Mouse (Mus musculus) heart, embryonic 15.5 days (tissue): ENCODE data around the gene Nags. TPM values are rescaled to one million over a fixed set of nuclear protein-coding genes. Genes with fewer than 3 reads are reported as not detected.
A peak's percentile ranks its signal among the peaks of the same experiment; 100 is the strongest.

ENCODE experiments used
- ATAC-seq: fragments of 200-750 bp; cut with Nextera tagmentation; replicated peaks from 2 replicates; pipeline ENCODE4 v1.8.0; 2017; ENCODE audit warnings: low read depth, moderate TSS enrichment; ENCODE audit not compliant: insufficient number of reproducible peaks, insufficient read depth, low FRiP score
- H3K27ac ChIP-seq: fragments of 300-500 bp; sonication (generic); 2 replicates; pipeline ENCODE4 v1.5.1; 2015; ENCODE audit warnings: mild to moderate bottlenecking, inconsistent platforms
- H3K27me3 ChIP-seq: fragments of 300-500 bp; sonication (generic); 2 replicates; pipeline ENCODE4 v1.6.1; 2015; ENCODE audit warnings: inconsistent platforms
- H3K36me3 ChIP-seq: fragments of 300-500 bp; sonication (generic); 2 replicates; pipeline ENCODE4 v1.6.1; 2015; ENCODE audit warnings: mild to moderate bottlenecking, inconsistent platforms
- H3K4me1 ChIP-seq: fragments of 300-500 bp; sonication (generic); replicated peaks from 2 replicates; pipeline ENCODE4 v1.6.1; 2015; ENCODE audit warnings: inconsistent platforms
- H3K4me2 ChIP-seq: fragments of 300-500 bp; sonication (generic); 2 replicates; pipeline ENCODE4 v1.6.1; 2015; ENCODE audit warnings: inconsistent platforms, mild to moderate bottlenecking, moderate library complexity
- H3K4me3 ChIP-seq: fragments of 300-500 bp; sonication (generic); 2 replicates; pipeline ENCODE4 v1.5.1; 2015; ENCODE audit warnings: mild to moderate bottlenecking, inconsistent platforms
- H3K9ac ChIP-seq: fragments of 300-500 bp; sonication (generic); 2 replicates; pipeline ENCODE4 v1.6.1; 2015; ENCODE audit warnings: mild to moderate bottlenecking, inconsistent platforms
- H3K9me3 ChIP-seq: fragments of 300-500 bp; sonication (generic); replicated peaks from 2 replicates; pipeline ENCODE4 v1.6.1; 2016; ENCODE audit warnings: inconsistent platforms
- WGBS: fragments of 180-500 bp; shearing (Covaris S2); methylation state at CpG from one replicate; pipeline ENCODE4 v1.1.7; 2015; ENCODE audit warnings: mixed read lengths; 5-methylcytosine and 5-hydroxymethylcytosine counted together
- polyA plus RNA-seq: library from polyadenylated mRNA; unstranded; fragments of >200 nt; fragmentation: Nextera tagmentation; extraction: Ambion mirVana; gene quantifications from 2 replicates; pipeline ENCODE4 v1.2.1, GENCODE M21; 2015

Gene Nags
- 0.24 TPM in 1 of 2 replicates, not detected in the other for polyA plus RNA-seq

DNA sequence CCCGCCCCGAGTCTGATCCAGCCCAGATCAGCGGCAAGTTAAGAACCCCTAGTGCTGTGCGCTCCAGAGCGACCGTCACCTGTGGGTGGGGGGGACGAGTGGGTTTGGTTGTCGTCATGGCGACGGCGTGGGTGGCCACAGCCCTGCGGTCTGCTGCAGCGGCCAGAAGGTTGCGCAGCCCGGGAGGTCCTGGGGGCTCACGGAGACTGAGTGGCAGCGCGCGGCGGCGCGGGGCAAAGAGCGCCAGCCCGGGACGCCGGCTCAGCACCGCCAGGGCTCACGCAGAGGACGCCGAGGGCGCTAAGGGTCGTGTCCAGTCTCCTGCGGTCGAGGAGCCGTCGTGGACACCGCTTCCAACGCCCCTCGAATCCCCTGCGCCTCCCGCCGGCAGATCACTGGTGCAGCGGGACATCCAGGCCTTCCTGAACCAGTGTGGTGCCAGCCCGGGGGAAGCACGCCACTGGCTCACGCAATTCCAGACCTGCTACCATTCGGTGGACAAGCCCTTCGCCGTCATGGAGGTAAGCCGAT, at the start of gene Nags:
Nags (plus strand) TSS at position 43 of the 531 bp plus-strand sequence.
- peaks cover 28% of the 10 kb centered on the region for H3K4me1 ChIP-seq
- peak within 1 kb of the TSS; percentile 61 for H3K4me2 ChIP-seq
- H3K36me3 ChIP-seq: no peaks in the 10 kb centered on the region
- peak within 1 kb of the TSS; percentile 38 for H3K4me3 ChIP-seq
- 0 out of 2 replicates have a peak within 1 kb of the TSS, but pooled peaks have one; percentile 16 for H3K9ac ChIP-seq
- no peaks in the 10 kb centered on the region for H3K9me3 ChIP-seq
- H3K27ac ChIP-seq: no peak within 1 kb of the TSS
- ATAC-seq: no peak
- 1% methylated on average over 50 of the region's 50 CpGs for WGBS
- H3K27me3 ChIP-seq: peaks cover 70% of the 10 kb centered on the region

- Histone ChIP-seq H3K36me3 (no peaks in the 10 kb centered on the region), H3K4me2 (no peak overlapping the region)
These were observed 49.6 kb upstream of the Nags start for GRCm38 (mm10) chr11:102095676-102096075.

DNA sequence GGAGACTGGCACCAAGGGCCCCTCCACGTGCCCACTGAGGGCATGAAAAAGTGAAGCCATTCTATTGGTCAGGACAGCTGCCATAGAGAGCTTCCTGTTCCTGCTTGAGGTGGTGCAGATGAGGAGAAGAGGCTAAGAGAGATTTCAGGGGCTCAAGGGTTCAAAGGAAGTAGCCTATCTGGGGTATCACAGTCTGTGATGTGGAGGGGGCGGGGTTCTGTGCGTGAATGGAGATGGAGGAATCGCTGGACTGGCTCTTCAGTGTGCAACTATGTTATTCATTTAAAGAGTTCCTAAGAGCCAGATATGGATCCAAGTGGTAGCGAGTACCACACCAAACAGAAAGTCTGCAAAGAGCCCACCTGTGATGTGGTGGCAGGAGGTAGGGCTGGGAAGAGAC, 48.9 kb upstream of the Nags start:
- peak overlapping the region; percentile 31 for H3K4me3 ChIP-seq
- ATAC-seq: no peak
- H3K27ac ChIP-seq: no peak overlapping the region
- H3K27me3 ChIP-seq: peaks cover 34% of the 10 kb centered on the region
- H3K4me2 ChIP-seq: peak overlapping the region; percentile 64
- H3K4me1 ChIP-seq: peaks cover 16% of the 10 kb centered on the region
- H3K9ac ChIP-seq: 0 out of 2 replicates have a peak overlapping the region, but pooled peaks have one; percentile 13
- H3K9me3 ChIP-seq: no peaks in the 10 kb centered on the region
- no peaks in the 10 kb centered on the region for H3K36me3 ChIP-seq
- WGBS: 58% methylated on average over 5 of the region's 5 CpGs

More at GRCm38 (mm10) chr11:102095676-102096075, 49.6 kb upstream of the Nags start:
- no peaks in the 10 kb centered on the region for H3K9me3 ChIP-seq
- ATAC-seq: no peak
- H3K27me3 ChIP-seq: peaks cover 26% of the 10 kb centered on the region
- H3K4me1 ChIP-seq: peaks cover 16% of the 10 kb centered on the region
- WGBS: 71% methylated on average over 3 of the region's 3 CpGs
- no peak overlapping the region for H3K4me3 ChIP-seq
- no peak overlapping the region for H3K9ac ChIP-seq
- no peak overlapping the region for H3K27ac ChIP-seq

- Histone ChIP-seq H3K27me3 (peaks cover 39% of the 10 kb centered on the region), H3K4me2 (peak overlapping the region; percentile 64), H3K9me3 (no peaks in the 10 kb centered on the region), H3K4me1 (peaks cover 16% of the 10 kb centered on the region), H3K4me3 (peak overlapping the region; percentile 31), H3K27ac (no peak overlapping the region), H3K9ac (peak overlapping the region; percentile 31; the same call in 1 of the 2 replicates), H3K36me3 (no peaks in the 10 kb centered on the region)
- 3% methylated on average over 18 of the region's 18 CpGs for WGBS
- ATAC-seq: peak; percentile 90
These were observed 48.4 kb upstream of the Nags start for GRCm38 (mm10) chr11:102096887-102097391.

DNA sequence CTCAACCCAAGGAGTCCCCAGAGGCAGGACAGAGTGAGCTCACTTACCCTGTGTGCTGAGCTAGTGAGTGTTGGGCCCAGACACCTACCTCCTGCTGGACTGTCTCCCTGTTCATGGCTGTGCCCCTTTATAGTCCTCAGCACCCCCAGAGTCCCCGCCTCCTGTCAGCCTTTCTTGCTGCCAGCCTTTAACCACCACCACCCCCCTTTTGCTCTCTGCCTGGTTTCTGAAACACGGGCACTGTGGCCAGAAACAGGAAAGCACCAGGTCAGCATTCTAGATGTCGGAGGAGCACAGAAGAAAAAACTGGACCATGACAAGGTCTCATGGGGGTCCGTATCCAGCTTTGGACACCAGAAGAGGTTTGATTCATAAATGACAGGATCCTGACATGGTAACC, 44.1 kb upstream of the Nags start, which contains the start of gene Ppy:
Ppy (minus strand) TSS at position 101 of the 400 bp plus-strand sequence.
- no peak within 1 kb of the TSS for H3K27ac ChIP-seq
- no peak within 1 kb of the TSS for H3K4me2 ChIP-seq
- peaks cover 16% of the 10 kb centered on the region for H3K4me1 ChIP-seq
- peaks cover 80% of the 10 kb centered on the region for H3K27me3 ChIP-seq
- no peaks in the 10 kb centered on the region for H3K36me3 ChIP-seq
- WGBS: 76% methylated on average over 4 of the region's 4 CpGs
- no peak for ATAC-seq
- no peaks in the 10 kb centered on the region for H3K9me3 ChIP-seq
- no peak within 1 kb of the TSS for H3K4me3 ChIP-seq
- no peak within 1 kb of the TSS for H3K9ac ChIP-seq

DNA sequence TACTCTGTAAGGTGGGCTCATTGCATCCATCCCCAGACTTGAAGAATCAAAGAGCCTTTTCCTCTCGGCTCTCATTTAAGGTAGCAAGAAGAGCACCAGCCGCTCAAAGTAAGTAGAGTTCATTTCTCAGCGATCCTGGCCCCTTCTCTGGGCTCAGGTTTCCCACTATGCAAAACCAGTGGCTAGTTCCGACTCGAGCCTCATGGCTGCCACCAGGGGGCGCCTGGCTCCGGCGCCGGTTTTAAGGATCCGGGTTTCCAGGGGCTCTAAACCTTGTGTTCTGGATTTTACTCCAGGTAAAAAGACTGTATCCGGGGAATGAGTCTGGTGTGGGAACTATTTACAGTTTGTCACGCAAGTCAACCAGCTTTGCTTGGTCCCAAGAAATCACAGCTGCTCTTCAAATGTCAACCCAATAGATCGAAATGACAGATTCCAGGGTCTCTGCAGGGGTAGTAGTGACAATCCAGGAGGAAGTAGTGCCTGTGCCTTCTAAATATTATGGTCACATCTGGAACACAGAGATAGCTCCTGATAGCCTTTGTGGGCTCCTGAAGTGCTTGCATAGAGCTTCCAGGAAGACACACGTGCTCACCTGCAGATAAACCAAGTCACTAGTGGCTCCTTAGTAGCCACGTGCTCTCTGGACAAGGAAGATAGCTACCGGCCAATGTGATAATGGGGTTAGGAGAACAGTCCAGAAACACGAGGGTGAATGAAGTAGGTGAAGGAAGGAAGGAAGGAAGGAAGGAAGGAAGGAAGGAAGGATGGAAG, 42.6 kb upstream of the Nags start:
- H3K36me3 ChIP-seq: no peaks in the 10 kb centered on the region
- H3K4me2 ChIP-seq: 0 out of 2 replicates have a peak overlapping the region, but pooled peaks have one; percentile 12
- no peaks in the 10 kb centered on the region for H3K9me3 ChIP-seq
- peaks cover 8% of the 10 kb centered on the region; the same call in 1 of the 2 replicates for H3K4me1 ChIP-seq
- peaks cover 92% of the 10 kb centered on the region for H3K27me3 ChIP-seq
- H3K4me3 ChIP-seq: no peak overlapping the region
- no peak overlapping the region for H3K9ac ChIP-seq
- ATAC-seq: no peak
- no peak overlapping the region for H3K27ac ChIP-seq
- 13% methylated on average over 17 of the region's 17 CpGs for WGBS

DNA sequence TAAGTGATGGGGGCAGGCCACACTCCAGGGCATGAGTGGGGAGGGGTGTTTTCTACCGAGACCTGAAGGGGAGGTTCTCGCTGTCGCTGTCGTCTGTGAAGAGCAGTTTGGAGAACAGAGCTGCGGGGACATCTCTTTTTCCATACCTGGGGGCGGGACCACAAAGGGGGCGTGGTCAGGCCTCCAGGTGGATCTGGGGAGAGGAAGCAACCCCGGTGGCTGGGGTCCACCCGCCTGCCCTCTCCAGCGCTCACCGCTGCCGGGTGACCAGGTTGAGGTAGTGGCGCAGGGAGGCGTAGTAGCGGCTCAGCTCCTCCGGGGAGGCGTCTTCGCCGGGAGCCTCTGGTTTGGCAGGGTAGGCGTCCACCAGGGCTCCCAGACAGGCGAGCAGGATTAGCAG, 38.4 kb upstream of the Nags start:
- Histone ChIP-seq H3K9ac (no peak overlapping the region), H3K27me3 (peaks cover 82% of the 10 kb centered on the region), H3K9me3 (no peaks in the 10 kb centered on the region), H3K36me3 (no peaks in the 10 kb centered on the region), H3K4me1 (peaks cover 8% of the 10 kb centered on the region; the same call in 1 of the 2 replicates), H3K4me3 (0 out of 2 replicates have a peak overlapping the region, but pooled peaks have one; percentile 1), H3K27ac (no peak overlapping the region), H3K4me2 (peak overlapping the region; percentile 26; the same call in 1 of the 2 replicates)
- WGBS: 2% methylated on average over 21 of the region's 21 CpGs
- no peak for ATAC-seq

DNA sequence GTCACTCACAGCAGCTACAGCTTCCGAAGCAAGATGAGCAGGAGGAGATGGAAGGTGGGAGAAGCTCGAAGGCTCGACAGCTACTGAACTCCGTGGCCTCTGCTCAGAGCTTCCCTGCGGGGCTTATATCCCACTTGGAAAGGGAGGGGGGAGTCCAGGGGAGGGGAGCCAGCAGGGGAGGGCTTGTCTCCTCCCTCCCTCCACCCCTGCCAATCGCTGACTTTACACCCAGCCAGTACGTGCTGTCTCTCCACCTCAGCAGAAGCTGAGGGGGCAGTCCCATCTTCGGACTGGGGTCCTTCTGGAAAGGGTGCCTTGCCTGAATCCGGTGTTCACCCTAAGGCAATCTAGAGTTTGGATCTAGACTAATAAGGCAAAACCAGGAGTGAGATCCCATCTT, 37.6 kb upstream of the Nags start, which contains the start of gene Pyy:
Pyy (minus strand) TSS at position 101 of the 400 bp plus-strand sequence.
- ATAC-seq: no peak

DNA sequence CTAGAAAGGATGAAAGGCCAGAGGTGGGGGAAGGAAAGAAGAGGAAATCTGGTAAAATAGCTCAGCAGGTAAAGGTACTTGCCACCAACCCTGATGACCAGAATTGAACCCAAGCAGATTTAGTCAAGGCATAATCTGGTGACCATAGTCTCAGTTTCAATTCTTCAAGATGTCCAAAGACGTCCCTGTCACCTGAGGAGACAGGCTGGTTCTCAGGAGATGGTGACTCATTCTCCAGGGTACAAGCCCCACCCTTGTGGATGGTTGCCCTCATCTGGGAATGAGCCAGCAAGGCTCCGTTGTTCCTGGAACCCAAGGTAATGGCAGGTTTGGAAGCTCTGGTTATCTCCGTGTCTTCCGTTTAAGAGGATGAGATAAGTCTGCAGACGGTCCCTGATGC, 33.7 kb upstream of the Nags start:
- H3K4me1 ChIP-seq: peaks cover 5% of the 10 kb centered on the region; the same call in 1 of the 2 replicates
- no peak overlapping the region for H3K4me3 ChIP-seq
- H3K9ac ChIP-seq: no peak overlapping the region
- no peaks in the 10 kb centered on the region for H3K36me3 ChIP-seq
- no peak overlapping the region for H3K4me2 ChIP-seq
- ATAC-seq: no peak
- no peak overlapping the region for H3K27ac ChIP-seq
- 34% methylated on average over 5 of the region's 5 CpGs for whole genome bisulfite sequencing
- H3K27me3 ChIP-seq: peaks cover 42% of the 10 kb centered on the region
- no peaks in the 10 kb centered on the region for H3K9me3 ChIP-seq

More for the DNA sequence above, 37.6 kb upstream of the Nags start, which contains the start of gene Pyy:
- H3K27me3 ChIP-seq: peaks cover 76% of the 10 kb centered on the region
- H3K9me3 ChIP-seq: no peaks in the 10 kb centered on the region
- no peak within 1 kb of the TSS for H3K9ac ChIP-seq
- H3K36me3 ChIP-seq: no peaks in the 10 kb centered on the region
- H3K4me1 ChIP-seq: peaks cover 5% of the 10 kb centered on the region; the same call in 1 of the 2 replicates
- peak within 1 kb of the TSS; percentile 26; the same call in 1 of the 2 replicates for H3K4me2 ChIP-seq
- H3K27ac ChIP-seq: no peak within 1 kb of the TSS
- 12% methylated on average over 9 of the region's 9 CpGs for WGBS
- 0 out of 2 replicates have a peak within 1 kb of the TSS, but pooled peaks have one; percentile 1 for H3K4me3 ChIP-seq

DNA sequence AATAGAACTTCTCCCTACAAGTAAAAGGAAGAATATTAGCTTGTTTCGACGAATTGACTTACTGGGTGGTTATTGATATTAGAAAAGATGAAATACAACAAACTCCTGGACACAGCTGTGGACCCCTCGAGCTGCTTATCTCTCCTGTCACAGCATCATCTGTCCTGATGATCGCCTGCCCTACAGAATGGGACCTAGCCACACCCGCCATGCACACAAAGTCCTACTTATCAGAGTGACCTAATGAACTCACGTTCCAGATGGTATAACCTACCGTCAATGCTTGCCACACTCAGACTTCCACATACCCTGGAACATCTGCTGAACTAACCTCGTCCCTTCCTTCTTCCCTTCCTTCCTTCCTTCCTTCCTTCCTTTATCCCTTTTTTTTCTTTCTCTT, 29.1 kb upstream of the Nags start:
- no peaks in the 10 kb centered on the region for H3K4me1 ChIP-seq
- ATAC-seq: no peak
- H3K27ac ChIP-seq: no peak overlapping the region
- no peak overlapping the region for H3K4me2 ChIP-seq
- no peak overlapping the region for H3K9ac ChIP-seq
- no peaks in the 10 kb centered on the region for H3K9me3 ChIP-seq
- peaks cover 4% of the 10 kb centered on the region; the same call in 1 of the 2 replicates for H3K27me3 ChIP-seq
- H3K36me3 ChIP-seq: no peaks in the 10 kb centered on the region
- no peak overlapping the region for H3K4me3 ChIP-seq
- 43% methylated on average over 8 of the region's 8 CpGs for WGBS

DNA sequence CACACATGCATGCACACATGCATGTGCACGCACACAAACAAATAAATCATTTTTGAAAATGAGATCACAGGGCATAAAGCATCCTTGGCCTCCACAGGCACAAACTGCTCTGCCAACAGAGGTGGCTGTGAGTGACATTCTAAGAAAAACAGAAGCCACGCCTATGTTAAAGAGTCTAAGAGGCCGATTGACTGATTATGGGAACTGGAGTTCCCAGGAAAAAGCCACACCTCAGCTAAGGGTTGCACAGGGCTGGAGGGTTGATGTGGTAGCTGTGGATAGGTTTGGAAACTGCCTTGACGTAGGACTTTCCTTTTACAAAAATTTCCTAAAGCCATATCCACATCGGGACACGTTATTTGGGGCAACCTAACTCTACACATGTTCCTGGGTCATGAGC, 27.9 kb upstream of the Nags start:
- WGBS: 71% methylated on average over 6 of the region's 6 CpGs
- no peak for ATAC-seq
- Histone ChIP-seq H3K4me1 (no peaks in the 10 kb centered on the region), H3K27me3 (peaks cover 7% of the 10 kb centered on the region; the same call in 1 of the 2 replicates), H3K4me3 (no peak overlapping the region), H3K9ac (no peak overlapping the region), H3K27ac (no peak overlapping the region), H3K9me3 (no peaks in the 10 kb centered on the region), H3K4me2 (no peak overlapping the region), H3K36me3 (no peaks in the 10 kb centered on the region)
